Mouse (Mus musculus): ENCODE data around the gene Dcst1.

- no peak for TF ChIP-seq CTCF (IDR thresholded peaks at IDR 0.05; ENCODE audit: insufficient read depth, low read depth, low read length)
- peak; percentile 58 for TF ChIP-seq POLR2A (IDR thresholded peaks at IDR 0.05; ENCODE audit: insufficient read depth, low read depth, low read length)
These were observed 28.6 kb upstream of the Dcst1 start for GRCm38 (mm10) chr3:89393605-89394004.
